Mouse (Mus musculus): ENCODE measurements around the gene Map9.
"Not testable (repeated sequence)": the region's sequence is repeated elsewhere in the genome, so short reads cannot be mapped to it uniquely, and the experiment has no call there.

Gene Map9

DNA sequence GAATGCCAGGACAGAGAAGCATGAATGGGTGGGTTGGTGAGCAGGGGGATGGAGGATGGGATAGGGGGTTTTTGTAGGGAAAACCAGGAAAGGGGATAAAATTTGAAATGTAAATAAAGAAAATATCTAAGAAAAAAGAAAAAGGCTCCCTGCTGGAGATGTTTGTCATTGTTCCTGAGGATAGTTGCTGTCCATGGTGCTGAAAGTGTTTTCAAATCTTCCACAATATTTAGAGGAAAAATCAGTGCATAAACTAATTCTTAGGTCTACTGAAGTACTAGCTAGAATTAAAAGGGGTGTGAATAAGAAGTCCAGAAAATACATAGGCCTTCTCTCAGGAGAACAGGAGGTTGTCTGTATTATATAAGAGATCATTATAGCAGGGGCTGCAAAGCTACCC, 54.6 kb downstream of the Map9 start:
- no peak for DNase-seq

DNA sequence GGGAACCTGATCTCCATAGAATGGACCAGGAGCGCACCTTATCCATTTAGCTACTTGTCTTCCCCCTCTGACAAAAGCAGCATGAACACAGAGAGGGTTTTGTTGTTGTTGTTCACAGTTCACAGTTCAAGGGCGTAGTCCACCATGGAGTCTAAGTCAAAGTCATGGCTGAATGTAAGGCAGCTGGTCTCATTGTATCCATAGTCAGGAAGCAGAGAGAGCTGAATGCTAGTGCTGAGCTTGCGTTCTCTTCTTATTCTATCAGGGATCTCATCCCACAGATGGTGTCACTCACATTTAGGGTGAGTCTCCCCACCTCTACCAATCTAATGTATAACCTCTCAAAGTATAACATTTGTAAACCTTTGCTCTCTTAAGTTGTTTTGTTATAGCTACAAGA, 60.1 kb downstream of the Map9 start:
- no peak for DNase-seq

DNA sequence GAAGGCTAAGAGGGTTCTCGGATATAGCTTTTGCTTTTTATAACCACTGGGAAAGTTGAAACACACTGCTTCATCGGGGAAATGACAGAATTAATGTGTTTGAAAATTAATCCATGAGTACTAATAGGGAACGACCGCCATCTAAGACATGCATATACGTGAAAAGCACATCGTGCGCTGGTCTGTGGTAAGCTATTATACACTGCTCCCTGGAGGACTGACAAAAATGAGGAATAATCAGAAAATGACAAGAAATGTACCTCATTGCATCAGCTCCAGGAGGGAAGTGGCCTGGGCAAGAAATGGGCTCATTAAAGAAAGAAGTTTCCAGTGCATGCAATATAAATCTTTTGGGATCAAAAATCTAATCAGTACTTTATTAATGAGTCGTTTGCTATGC, 77.5 kb downstream of the Map9 start:
- DNase-seq, result no peak

DNA sequence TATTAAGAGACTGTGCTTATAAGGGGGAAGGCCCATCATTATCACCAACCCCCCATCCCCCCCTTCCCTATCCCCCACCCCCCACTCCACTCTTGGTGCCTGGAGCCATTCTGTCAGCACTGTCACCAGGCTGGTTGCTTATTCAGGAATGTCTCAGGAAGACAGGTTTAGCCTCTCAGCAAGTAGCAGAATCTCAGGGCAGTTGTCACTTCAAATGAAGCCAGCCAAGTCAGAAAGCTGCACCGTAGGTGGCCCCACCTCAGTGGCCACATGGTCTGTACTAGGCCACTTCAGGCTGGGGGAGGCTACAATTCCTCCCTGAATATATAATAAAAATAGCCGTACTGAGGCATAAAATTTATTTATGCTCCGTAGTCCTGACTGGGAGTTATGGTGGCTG, 83.1 kb downstream of the Map9 start:
- DNase-seq, result no peak

DNA sequence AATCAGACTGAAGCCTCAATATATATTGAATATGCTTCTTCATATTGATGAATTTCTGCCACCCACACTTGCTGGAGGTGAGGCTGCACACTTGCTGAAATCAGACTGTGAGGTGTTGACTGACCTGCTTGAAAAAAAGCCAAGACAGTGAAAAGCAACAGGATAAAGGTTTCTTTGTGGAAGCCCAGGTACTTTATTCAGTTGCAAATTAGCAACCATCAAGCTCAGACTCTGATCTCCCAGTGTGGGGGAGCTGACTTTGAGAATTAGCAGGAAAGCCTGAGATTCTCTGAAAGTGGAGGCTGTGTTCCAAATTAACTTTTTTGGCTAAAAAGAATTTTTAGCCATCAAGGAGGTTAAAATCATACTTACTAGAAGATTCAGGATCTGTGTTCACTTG, 83.8 kb downstream of the Map9 start:
- not testable (repeated sequence) for DNase-seq

Data from thymus, postnatal 14 days (tissue).